Mouse (Mus musculus): ENCODE measurements around the gene Copb1. TPM values are rescaled to one million over a fixed set of nuclear protein-coding genes. Genes with fewer than 3 reads are reported as not detected.
A peak's percentile ranks its signal among the peaks of the same experiment; 100 is the strongest.

Copb1 gene
- 132 and 134 TPM in 2 replicates for polyA plus RNA-seq (2014; fragmentation: Nextera tagmentation; extraction: Ambion mirVana)

DNA sequence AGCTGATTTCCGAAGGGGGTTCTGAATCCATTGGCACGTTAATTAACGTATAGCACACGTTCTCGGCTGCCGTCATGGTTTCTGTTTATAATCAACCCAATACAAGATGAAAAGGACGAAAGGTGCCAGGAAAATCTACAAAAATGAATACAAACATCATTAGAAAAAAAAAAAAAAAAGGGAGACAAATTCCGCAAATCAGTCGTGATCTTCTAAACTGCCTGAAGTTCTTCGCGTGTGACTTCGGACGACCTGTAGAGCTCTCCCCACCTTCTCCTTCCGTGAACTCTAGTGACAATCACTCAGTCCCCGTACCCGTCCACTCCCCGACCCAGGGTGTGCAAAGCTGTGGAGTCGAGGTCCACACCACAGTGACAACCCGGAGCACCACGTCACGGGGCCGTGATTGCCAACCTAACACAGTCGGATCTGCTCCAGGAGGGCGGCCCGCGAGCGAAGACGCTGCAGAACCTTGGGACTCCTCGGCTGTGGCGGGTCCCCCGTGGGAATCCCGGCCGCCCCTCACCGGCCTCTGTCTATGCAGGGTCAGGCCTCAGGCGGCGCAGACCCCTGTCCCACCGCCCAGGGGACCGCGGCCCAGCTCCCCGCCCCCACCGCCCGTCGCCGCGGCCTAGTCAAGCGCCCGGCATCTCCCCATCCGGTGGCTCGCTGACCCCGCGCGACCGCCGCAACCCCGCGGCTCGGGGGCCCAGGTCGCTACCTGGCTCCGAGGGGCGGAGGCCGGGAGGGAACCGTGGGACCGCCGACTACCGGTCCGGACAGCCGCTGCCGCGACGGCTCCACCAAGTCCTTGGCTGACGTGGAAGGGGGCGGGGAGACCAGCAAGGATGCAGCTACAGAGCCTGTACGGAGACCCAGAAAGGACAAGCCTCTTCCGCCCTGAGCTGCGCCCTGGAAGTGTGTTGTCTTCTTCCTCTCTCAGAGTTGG lies at the start of gene Copb1:
TSS of gene Copb1 (minus strand) at position 827 of the 949 bp plus-strand sequence.
- Histone ChIP-seq H3K4me3 (ENCODE audit: low read depth, low read length) (peak within 1 kb of the TSS; percentile 98), H3K4me1 (ENCODE audit: control insufficient read depth, insufficient read depth, low read length) (no peaks in the 10 kb centered on the region), H3K36me3 (ENCODE audit: control insufficient read depth, insufficient read depth, low read length) (0 out of 2 replicates have a peak, but pooled peaks cover 4% of the 10 kb centered on the region), H3K4me2 (ENCODE audit: low read depth) (peak within 1 kb of the TSS; percentile 68), H3K9ac (ENCODE audit: low read length) (peak within 1 kb of the TSS; percentile 95), H3K27ac (ENCODE audit: low read depth, low read length) (peak within 1 kb of the TSS; percentile 49; the same call in 1 of the 2 replicates), H3K27me3 (ENCODE audit: control insufficient read depth, insufficient read depth, low read length) (no peaks in the 10 kb centered on the region), H3K9me3 (ENCODE audit: control insufficient read depth, low read length) (no peaks in the 10 kb centered on the region)
- DNase-seq (ENCODE audit: low spot score) (peak; percentile 88), ATAC-seq (ENCODE audit: insufficient read depth, low FRiP score, low TSS enrichment) (peak; percentile 98)
- 3% methylated on average over 65 of the region's 75 CpGs for WGBS

GRCm38 (mm10) chr7:114301293-114301782 lies 46.8 kb upstream of the Copb1 start:
- DNase-seq (ENCODE audit: low spot score) (no peak), ATAC-seq (ENCODE audit: insufficient read depth, low FRiP score, low TSS enrichment) (no peak)
- Histone ChIP-seq H3K4me3 (ENCODE audit: low read depth, low read length) (no peak overlapping the region), H3K27me3 (ENCODE audit: control insufficient read depth, insufficient read depth, low read length) (no peaks in the 10 kb centered on the region), H3K9me3 (ENCODE audit: control insufficient read depth, low read length) (no peaks in the 10 kb centered on the region), H3K4me1 (ENCODE audit: control insufficient read depth, insufficient read depth, low read length) (no peaks in the 10 kb centered on the region), H3K9ac (ENCODE audit: low read length) (no peak overlapping the region), H3K4me2 (ENCODE audit: low read depth) (no peak overlapping the region), H3K36me3 (ENCODE audit: control insufficient read depth, insufficient read depth, low read length) (no peaks in the 10 kb centered on the region), H3K27ac (ENCODE audit: low read depth, low read length) (no peak overlapping the region)
- 74% methylated on average over 4 of the region's 4 CpGs for WGBS

DNA sequence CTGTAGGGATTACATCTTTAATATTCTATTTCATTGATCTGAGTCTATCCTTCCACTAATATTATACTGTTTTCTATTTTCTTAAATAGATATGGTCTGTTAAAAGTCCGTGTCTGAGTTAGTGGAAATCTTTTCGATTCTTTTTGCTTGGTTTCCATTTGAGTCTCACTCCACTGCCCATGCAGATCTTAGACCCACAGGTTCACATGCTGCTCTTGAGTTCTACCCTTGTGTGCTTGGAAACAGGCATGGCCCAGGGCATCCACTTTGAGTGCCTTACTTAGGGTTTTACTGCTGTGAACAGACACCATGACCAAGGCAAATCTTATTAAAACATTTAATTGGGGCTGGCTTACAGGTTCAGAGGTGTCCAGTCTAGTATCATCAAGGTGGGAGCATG lies 46.3 kb upstream of the Copb1 start:
- no peaks in the 10 kb centered on the region for H3K9me3 ChIP-seq (ENCODE audit: control insufficient read depth, low read length)
- DNase-seq (ENCODE audit: low spot score) (no peak), ATAC-seq (ENCODE audit: insufficient read depth, low FRiP score, low TSS enrichment) (no peak)
- no peak overlapping the region for H3K4me3 ChIP-seq (ENCODE audit: low read depth, low read length)
- no peaks in the 10 kb centered on the region for H3K4me1 ChIP-seq (ENCODE audit: control insufficient read depth, insufficient read depth, low read length)
- no peaks in the 10 kb centered on the region for H3K27me3 ChIP-seq (ENCODE audit: control insufficient read depth, insufficient read depth, low read length)
- H3K9ac ChIP-seq (ENCODE audit: low read length) = no peak overlapping the region
- H3K27ac ChIP-seq (ENCODE audit: low read depth, low read length) = no peak overlapping the region
- no peak overlapping the region for H3K4me2 ChIP-seq (ENCODE audit: low read depth)
- WGBS = 96% methylated on average over 2 of the region's 2 CpGs
- H3K36me3 ChIP-seq (ENCODE audit: control insufficient read depth, insufficient read depth, low read length) = no peaks in the 10 kb centered on the region

- Histone ChIP-seq H3K27me3 (ENCODE audit: control insufficient read depth, insufficient read depth, low read length) (no peaks in the 10 kb centered on the region), H3K4me1 (ENCODE audit: control insufficient read depth, insufficient read depth, low read length) (no peaks in the 10 kb centered on the region), H3K9ac (ENCODE audit: low read length) (no peak overlapping the region), H3K36me3 (ENCODE audit: control insufficient read depth, insufficient read depth, low read length) (no peaks in the 10 kb centered on the region), H3K4me3 (ENCODE audit: low read depth, low read length) (no peak overlapping the region), H3K9me3 (ENCODE audit: control insufficient read depth, low read length) (no peaks in the 10 kb centered on the region), H3K27ac (ENCODE audit: low read depth, low read length) (no peak overlapping the region), H3K4me2 (ENCODE audit: low read depth) (no peak overlapping the region)
- no peak for ATAC-seq (ENCODE audit: insufficient read depth, low FRiP score, low TSS enrichment)
- DNase-seq (ENCODE audit: low spot score) = no peak
- 66% methylated on average over 4 of the region's 4 CpGs for WGBS
These were observed 44.7 kb upstream of the Copb1 start for GRCm38 (mm10) chr7:114299247-114299646.

- ATAC-seq (ENCODE audit: insufficient read depth, low FRiP score, low TSS enrichment) (no peak), DNase-seq (ENCODE audit: low spot score) (no peak)
These were observed 40.2 kb upstream of the Copb1 start for GRCm38 (mm10) chr7:114294698-114295097.

DNA sequence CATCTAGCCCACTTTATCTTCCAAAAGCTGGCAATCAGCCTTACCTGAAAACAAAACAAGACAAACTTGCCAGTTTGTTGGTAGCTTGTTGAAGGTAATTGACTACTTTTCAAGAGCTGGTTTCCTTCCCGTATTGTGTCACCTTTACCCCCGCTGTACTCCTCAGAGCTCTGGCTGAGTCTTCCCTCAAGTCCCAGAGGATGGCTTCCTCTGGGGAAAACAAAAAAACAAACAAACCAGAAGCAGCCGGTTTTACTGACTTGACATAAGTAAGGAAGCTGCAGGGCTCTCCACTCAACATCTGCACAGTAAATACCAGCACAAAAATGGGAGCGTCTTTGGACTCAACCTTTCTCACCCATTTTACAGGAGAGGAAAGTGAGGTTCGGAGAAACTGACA lies 39.4 kb upstream of the Copb1 start:
- Histone ChIP-seq H3K4me2 (ENCODE audit: low read depth) (no peak overlapping the region), H3K36me3 (ENCODE audit: control insufficient read depth, insufficient read depth, low read length) (no peaks in the 10 kb centered on the region), H3K27ac (ENCODE audit: low read depth, low read length) (no peak overlapping the region), H3K4me1 (ENCODE audit: control insufficient read depth, insufficient read depth, low read length) (no peaks in the 10 kb centered on the region), H3K4me3 (ENCODE audit: low read depth, low read length) (no peak overlapping the region), H3K9ac (ENCODE audit: low read length) (no peak overlapping the region), H3K27me3 (ENCODE audit: control insufficient read depth, insufficient read depth, low read length) (no peaks in the 10 kb centered on the region), H3K9me3 (ENCODE audit: control insufficient read depth, low read length) (no peaks in the 10 kb centered on the region)
- ATAC-seq (ENCODE audit: insufficient read depth, low FRiP score, low TSS enrichment) (no peak), DNase-seq (ENCODE audit: low spot score) (no peak)
- WGBS = 84% methylated on average over 5 of the region's 5 CpGs

More at GRCm38 (mm10) chr7:114294698-114295097, 40.2 kb upstream of the Copb1 start:
- 88% methylated on average over 5 of the region's 5 CpGs for WGBS
- Histone ChIP-seq H3K27ac (ENCODE audit: low read depth, low read length) (no peak overlapping the region), H3K36me3 (ENCODE audit: control insufficient read depth, insufficient read depth, low read length) (no peaks in the 10 kb centered on the region), H3K4me1 (ENCODE audit: control insufficient read depth, insufficient read depth, low read length) (no peaks in the 10 kb centered on the region), H3K9ac (ENCODE audit: low read length) (no peak overlapping the region), H3K4me2 (ENCODE audit: low read depth) (no peak overlapping the region), H3K27me3 (ENCODE audit: control insufficient read depth, insufficient read depth, low read length) (no peaks in the 10 kb centered on the region), H3K4me3 (ENCODE audit: low read depth, low read length) (no peak overlapping the region), H3K9me3 (ENCODE audit: control insufficient read depth, low read length) (no peaks in the 10 kb centered on the region)

DNA sequence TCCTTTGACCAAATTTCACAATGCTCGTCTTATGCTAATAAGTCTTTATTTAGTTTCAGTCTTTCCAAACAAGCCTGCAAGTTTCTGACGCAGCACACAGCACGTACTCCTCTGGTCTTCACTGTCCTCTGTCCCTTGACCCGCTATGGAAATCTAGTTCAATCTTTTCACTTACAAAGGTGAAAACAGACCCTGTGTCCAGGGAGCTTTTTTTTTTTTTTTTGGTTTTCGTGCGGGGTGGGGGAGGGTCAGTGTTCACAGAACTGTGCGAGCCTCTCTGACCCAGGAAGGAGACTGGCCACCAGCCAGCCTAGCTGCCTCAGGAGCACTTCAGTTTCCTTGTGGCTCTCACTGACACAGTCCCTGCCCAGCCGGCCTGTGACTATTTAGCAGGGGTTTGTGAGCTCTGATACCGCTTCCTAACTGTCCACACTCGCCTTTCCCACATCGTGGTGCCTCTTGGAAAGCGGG lies 38.0 kb upstream of the Copb1 start:
- 0 out of 2 replicates have a peak overlapping the region, but pooled peaks have one; percentile 20 for H3K4me2 ChIP-seq (ENCODE audit: low read depth)
- no peaks in the 10 kb centered on the region for H3K36me3 ChIP-seq (ENCODE audit: control insufficient read depth, insufficient read depth, low read length)
- 23% methylated on average over 12 of the region's 12 CpGs for WGBS
- DNase-seq (ENCODE audit: low spot score) (peak; percentile 25), ATAC-seq (ENCODE audit: insufficient read depth, low FRiP score, low TSS enrichment) (no peak)
- no peaks in the 10 kb centered on the region for H3K27me3 ChIP-seq (ENCODE audit: control insufficient read depth, insufficient read depth, low read length)
- H3K4me3 ChIP-seq (ENCODE audit: low read depth, low read length) = no peak overlapping the region
- H3K9me3 ChIP-seq (ENCODE audit: control insufficient read depth, low read length) = no peaks in the 10 kb centered on the region
- H3K4me1 ChIP-seq (ENCODE audit: control insufficient read depth, insufficient read depth, low read length) = no peaks in the 10 kb centered on the region
- no peak overlapping the region for H3K27ac ChIP-seq (ENCODE audit: low read depth, low read length)
- H3K9ac ChIP-seq (ENCODE audit: low read length) = peak overlapping the region; percentile 19; the same call in 1 of the 2 replicates

DNA sequence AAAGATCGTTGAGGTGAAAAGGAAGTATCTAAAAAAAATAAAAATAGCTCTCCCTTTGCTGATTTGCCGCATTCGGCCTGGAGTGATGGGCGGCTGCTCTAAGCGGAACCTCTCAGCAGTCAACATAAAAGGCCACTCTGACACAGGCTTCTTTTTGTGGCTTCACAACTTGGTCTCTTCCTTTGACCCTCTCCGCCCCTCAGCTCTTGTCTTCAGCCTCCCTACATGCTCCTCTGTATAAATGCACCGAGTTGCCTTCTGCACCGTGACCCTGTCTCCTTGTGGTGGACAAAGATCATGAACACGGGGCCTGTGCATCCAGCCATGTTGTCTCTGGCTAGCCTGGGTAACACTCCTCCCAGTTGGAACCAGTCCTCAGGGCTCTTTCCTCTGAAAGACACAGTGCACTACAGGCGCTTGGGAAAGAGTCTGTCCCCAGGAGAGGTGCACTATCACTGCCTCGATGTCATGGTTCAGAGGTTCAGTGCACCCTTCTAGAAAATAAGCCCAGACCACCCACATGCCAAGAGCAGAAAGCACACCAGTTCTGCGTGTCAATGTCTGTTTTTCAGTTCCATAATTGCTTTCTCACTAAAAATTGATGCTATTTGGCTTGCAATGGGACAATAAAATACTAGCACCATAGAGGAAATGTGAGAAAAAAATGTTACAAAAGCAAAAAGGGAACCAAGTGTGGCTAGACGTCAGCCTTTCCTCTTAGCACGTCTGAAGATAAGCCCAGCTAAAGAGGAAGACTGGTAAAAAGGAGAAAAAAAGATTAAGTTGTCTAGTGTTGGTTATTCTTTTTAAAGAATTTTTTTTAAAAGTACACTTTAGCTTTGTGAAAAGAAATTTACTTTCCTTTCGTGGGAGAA lies 37.2 kb upstream of the Copb1 start:
- H3K27me3 ChIP-seq (ENCODE audit: control insufficient read depth, insufficient read depth, low read length) = no peaks in the 10 kb centered on the region
- ATAC-seq (ENCODE audit: insufficient read depth, low FRiP score, low TSS enrichment) = no peak
- H3K4me1 ChIP-seq (ENCODE audit: control insufficient read depth, insufficient read depth, low read length) = no peaks in the 10 kb centered on the region
- no peak overlapping the region for H3K4me2 ChIP-seq (ENCODE audit: low read depth)
- no peak overlapping the region for H3K27ac ChIP-seq (ENCODE audit: low read depth, low read length)
- H3K9me3 ChIP-seq (ENCODE audit: control insufficient read depth, low read length) = no peaks in the 10 kb centered on the region
- no peak overlapping the region for H3K9ac ChIP-seq (ENCODE audit: low read length)
- H3K4me3 ChIP-seq (ENCODE audit: low read depth, low read length) = no peak overlapping the region
- 46% methylated on average over 15 of the region's 15 CpGs for WGBS
- DNase-seq (ENCODE audit: low spot score) = peak; percentile 16
- no peaks in the 10 kb centered on the region for H3K36me3 ChIP-seq (ENCODE audit: control insufficient read depth, insufficient read depth, low read length)

All from neural tube, embryonic 11.5 days (tissue).